Mouse (Mus musculus) megakaryocyte, embryonic 14.5 days (primary cell): ENCODE results near the gene Dusp13. TPM values are rescaled to one million over a fixed set of nuclear protein-coding genes. Genes with fewer than 3 reads are reported as not detected.

Experiments
- H3K27me3 ChIP-seq: replicated peaks from 2 replicates; pipeline ENCODE3; 2012; ENCODE audit warnings: inconsistent platforms
- H3K36me3 ChIP-seq: replicated peaks from 2 replicates; pipeline ENCODE3; 2012; ENCODE audit warnings: low read length, inconsistent platforms, mixed read lengths
- H3K4me1 ChIP-seq: 2 replicates; pipeline ENCODE4 v1.6.1; 2012; ENCODE audit warnings: inconsistent platforms
- H3K4me3 ChIP-seq: replicated peaks from 2 replicates; pipeline ENCODE3; 2012; ENCODE audit warnings: moderate library complexity, mild to moderate bottlenecking, inconsistent platforms
- H3K9me3 ChIP-seq: 2 replicates; pipeline ENCODE4 v1.6.1; 2012; ENCODE audit warnings: inconsistent platforms
- FLI1 ChIP-seq: IDR thresholded peaks from 2 replicates; pipeline ENCODE4 v1.6.1; 2012; ENCODE audit warnings: low read length, inconsistent platforms, mixed read lengths
- GATA1 ChIP-seq: IDR thresholded peaks from 3 replicates; pipeline ENCODE4 v1.6.1; 2012; ENCODE audit warnings: mixed read lengths, low read length, inconsistent platforms, borderline replicate concordance
- polyA plus RNA-seq: library from polyadenylated mRNA; stranded (reverse); fragments of >175 nt; gene quantifications from 2 replicates; pipeline ENCODE4 v1.2.3, GENCODE M21; 2012; ENCODE audit warnings: low replicate concordance; ENCODE audit not compliant: insufficient read depth

Gene Dusp13
- polyA plus RNA-seq, 1 experiment: 0.25 TPM

GRCm38 (mm10) chr14:21748142-21748870 is 2.7 kb downstream of the Dusp13 start:
- H3K36me3 ChIP-seq: no peaks in the 10 kb centered on the region
- TF ChIP-seq FLI1: no peak
- TF ChIP-seq GATA1: no peak
- peak overlapping the region; percentile 74 for H3K4me3 ChIP-seq
- H3K9me3 ChIP-seq: no peaks in the 10 kb centered on the region
- peaks cover 16% of the 10 kb centered on the region for H3K27me3 ChIP-seq
- peaks cover 60% of the 10 kb centered on the region for H3K4me1 ChIP-seq

GRCm38 (mm10) chr14:21747436-21748141 is 3.4 kb downstream of the Dusp13 start:
- H3K4me1 ChIP-seq: peaks cover 60% of the 10 kb centered on the region

GRCm38 (mm10) chr14:21746846-21747245 is 4.1 kb downstream of the Dusp13 start:
- no peaks in the 10 kb centered on the region for H3K36me3 ChIP-seq
- peaks cover 22% of the 10 kb centered on the region for H3K27me3 ChIP-seq
- H3K4me1 ChIP-seq: peaks cover 58% of the 10 kb centered on the region
- H3K9me3 ChIP-seq: no peaks in the 10 kb centered on the region
- H3K4me3 ChIP-seq: no peak overlapping the region
- TF ChIP-seq FLI1: no peak
- no peak for TF ChIP-seq GATA1

More at GRCm38 (mm10) chr14:21747436-21748141, 3.4 kb downstream of the Dusp13 start:
- no peaks in the 10 kb centered on the region for H3K9me3 ChIP-seq
- no peaks in the 10 kb centered on the region for H3K36me3 ChIP-seq
- H3K4me3 ChIP-seq: peak overlapping the region; percentile 74
- peaks cover 19% of the 10 kb centered on the region for H3K27me3 ChIP-seq
- TF ChIP-seq FLI1 (no peak), GATA1 (no peak)

DNA sequence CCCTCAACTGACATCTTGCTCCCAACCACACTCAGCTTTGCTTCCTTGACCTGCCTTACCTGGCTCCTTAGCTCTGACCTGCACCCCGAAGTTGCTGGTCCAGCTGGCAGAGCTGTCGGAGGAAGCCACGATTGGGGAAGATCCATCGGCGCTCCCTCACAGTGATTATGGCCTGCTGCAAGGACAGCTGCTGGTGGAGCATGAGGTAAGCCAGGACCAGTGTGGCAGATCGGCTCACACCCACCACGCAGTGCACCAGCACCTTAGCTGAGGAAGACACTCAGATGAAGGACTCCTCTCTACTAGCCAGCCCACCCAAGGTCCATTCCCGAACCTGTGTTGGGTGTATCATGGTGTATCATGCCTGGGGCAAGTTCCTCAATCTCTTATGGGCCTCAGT is 4.7 kb downstream of the Dusp13 start:
- Histone ChIP-seq H3K4me1 (peaks cover 52% of the 10 kb centered on the region), H3K36me3 (no peaks in the 10 kb centered on the region), H3K4me3 (no peak overlapping the region), H3K27me3 (peaks cover 22% of the 10 kb centered on the region), H3K9me3 (no peaks in the 10 kb centered on the region)
- TF ChIP-seq FLI1 (no peak), GATA1 (no peak)

- Histone ChIP-seq H3K4me3 (peak overlapping the region; percentile 62), H3K27me3 (peaks cover 27% of the 10 kb centered on the region), H3K36me3 (no peaks in the 10 kb centered on the region), H3K9me3 (no peaks in the 10 kb centered on the region), H3K4me1 (peaks cover 46% of the 10 kb centered on the region)
- no peak for TF ChIP-seq GATA1
- no peak for TF ChIP-seq FLI1
Measured at GRCm38 (mm10) chr14:21745149-21745548, 5.8 kb downstream of the Dusp13 start.

GRCm38 (mm10) chr14:21744169-21744568 is 6.8 kb downstream of the Dusp13 start:
- no peak overlapping the region for H3K4me3 ChIP-seq
- no peak for TF ChIP-seq GATA1
- H3K36me3 ChIP-seq: no peaks in the 10 kb centered on the region
- H3K9me3 ChIP-seq: no peaks in the 10 kb centered on the region
- peaks cover 34% of the 10 kb centered on the region for H3K27me3 ChIP-seq
- peaks cover 38% of the 10 kb centered on the region for H3K4me1 ChIP-seq

GRCm38 (mm10) chr14:21742441-21742840 is 8.5 kb downstream of the Dusp13 start:
- H3K36me3 ChIP-seq: no peaks in the 10 kb centered on the region
- peaks cover 31% of the 10 kb centered on the region for H3K4me1 ChIP-seq
- peaks cover 38% of the 10 kb centered on the region for H3K27me3 ChIP-seq
- no peaks in the 10 kb centered on the region for H3K9me3 ChIP-seq
- H3K4me3 ChIP-seq: no peak overlapping the region
- TF ChIP-seq GATA1 (no peak), FLI1 (no peak)

DNA sequence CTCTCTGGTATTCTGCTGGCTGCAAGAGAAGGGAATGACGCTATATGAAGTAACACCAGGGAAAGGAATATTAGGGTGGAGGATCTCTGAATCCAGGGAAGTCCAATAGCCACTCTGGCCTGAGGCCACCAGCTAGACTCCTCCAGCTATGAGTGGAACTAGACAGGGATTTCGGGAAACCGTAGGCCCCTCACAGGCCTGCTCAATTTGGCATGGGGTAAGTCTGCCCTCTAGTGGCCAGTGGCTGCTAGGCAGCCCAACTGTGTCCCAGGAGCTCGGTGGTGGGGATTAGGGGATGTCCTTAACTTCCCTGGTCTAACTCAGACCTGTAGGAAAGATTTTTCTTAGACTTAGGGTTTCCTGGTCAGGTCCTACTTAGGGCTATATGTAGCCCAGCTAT is 9.2 kb downstream of the Dusp13 start:
- Histone ChIP-seq H3K36me3 (no peaks in the 10 kb centered on the region), H3K9me3 (no peaks in the 10 kb centered on the region), H3K27me3 (peaks cover 35% of the 10 kb centered on the region), H3K4me3 (no peak overlapping the region), H3K4me1 (peaks cover 25% of the 10 kb centered on the region)
- TF ChIP-seq FLI1 (no peak), GATA1 (no peak)

DNA sequence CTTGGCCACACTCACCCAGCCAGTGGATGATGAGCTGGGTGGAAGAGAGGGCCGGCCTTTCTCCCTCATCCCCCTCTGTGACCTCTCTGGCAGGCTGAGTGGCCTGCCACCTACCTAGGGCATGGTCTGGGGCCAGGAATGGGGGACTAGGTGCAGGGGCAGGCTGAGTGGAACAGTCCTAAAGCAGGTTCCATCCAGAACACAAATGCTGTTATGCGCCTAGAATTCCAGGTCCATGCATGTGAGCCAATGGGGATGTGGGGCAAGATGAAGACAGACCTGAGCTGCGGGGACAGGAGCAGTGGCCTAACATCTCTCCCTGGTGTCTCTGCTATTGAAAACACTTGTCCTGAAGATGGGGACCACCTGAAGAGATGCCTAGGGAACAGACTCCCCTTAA is 9.7 kb downstream of the Dusp13 start:
- H3K36me3 ChIP-seq: no peaks in the 10 kb centered on the region
- peaks cover 32% of the 10 kb centered on the region for H3K27me3 ChIP-seq
- H3K9me3 ChIP-seq: no peaks in the 10 kb centered on the region
- peaks cover 20% of the 10 kb centered on the region for H3K4me1 ChIP-seq
- H3K4me3 ChIP-seq: no peak overlapping the region
- TF ChIP-seq FLI1 (no peak), GATA1 (no peak)

GRCm38 (mm10) chr14:21740345-21740744 is 10.6 kb downstream of the Dusp13 start:
- Histone ChIP-seq H3K27me3 (peaks cover 29% of the 10 kb centered on the region), H3K9me3 (no peaks in the 10 kb centered on the region), H3K4me3 (no peak overlapping the region), H3K36me3 (no peaks in the 10 kb centered on the region), H3K4me1 (peaks cover 14% of the 10 kb centered on the region)
- TF ChIP-seq FLI1 (no peak), GATA1 (no peak)
